Mouse (Mus musculus) stomach, embryonic 14.5 days (tissue): ENCODE measurements around the gene Tut7. TPM values are rescaled to one million over a fixed set of nuclear protein-coding genes. Genes with fewer than 3 reads are reported as not detected.
"Not testable (repeated sequence)": the region's sequence is repeated elsewhere in the genome, so short reads cannot be mapped to it uniquely, and the experiment has no call there.

ENCODE experiments used
- ATAC-seq: fragments of 200-750 bp; cut with Nextera tagmentation; 2 replicates; pipeline ENCODE4 v1.8.0; 2017; ENCODE audit warnings: low read depth, moderate TSS enrichment; ENCODE audit not compliant: insufficient number of reproducible peaks, insufficient read depth, low FRiP score
- H3K27ac ChIP-seq: fragments of 300-500 bp; sonication (generic); 2 replicates; pipeline ENCODE4 v1.5.1; 2014; ENCODE audit warnings: mild to moderate bottlenecking, low read length, moderate library complexity, mixed read lengths
- H3K27me3 ChIP-seq: fragments of 300-500 bp; sonication (generic); 2 replicates; pipeline ENCODE4 v1.6.1; 2014; ENCODE audit warnings: low read length, control low read depth, mixed read lengths; ENCODE audit not compliant: control insufficient read depth, insufficient read depth
- H3K36me3 ChIP-seq: fragments of 300-500 bp; sonication (generic); 2 replicates; pipeline ENCODE4 v1.6.1; 2014; ENCODE audit warnings: mild to moderate bottlenecking, control low read depth, low read length, moderate library complexity, mixed read lengths; ENCODE audit not compliant: control insufficient read depth, insufficient read depth
- H3K4me1 ChIP-seq: fragments of 300-500 bp; sonication (generic); 2 replicates; pipeline ENCODE4 v1.6.1; 2014; ENCODE audit warnings: low read length, control low read depth, mixed read lengths; ENCODE audit not compliant: control insufficient read depth, insufficient read depth
- H3K4me2 ChIP-seq: fragments of 300-500 bp; sonication (generic); replicated peaks from 2 replicates; pipeline ENCODE4 v1.6.1; 2014; ENCODE audit warnings: low read depth, low read length, control low read depth
- H3K4me3 ChIP-seq: fragments of 300-500 bp; sonication (generic); 2 replicates; pipeline ENCODE4 v1.5.1; 2014; ENCODE audit warnings: low read depth, low read length, control low read depth
- H3K9ac ChIP-seq: fragments of 300-500 bp; sonication (generic); replicated peaks from 2 replicates; pipeline ENCODE4 v1.6.1; 2014; ENCODE audit warnings: low read depth, mild to moderate bottlenecking, control low read depth, low read length, moderate library complexity, mixed read lengths
- H3K9me3 ChIP-seq: fragments of 300-500 bp; sonication (generic); 2 replicates; pipeline ENCODE4 v1.6.1; 2016; ENCODE audit warnings: low read depth, low read length, control low read depth; ENCODE audit not compliant: control insufficient read depth
- WGBS: fragments of 180-500 bp; shearing (Covaris S2); extraction: QIAGEN DNeasy Blood & Tissue Kit; methylation state at CpG from one replicate; pipeline ENCODE4 v1.1.7; 2014; 5-methylcytosine and 5-hydroxymethylcytosine counted together
- polyA plus RNA-seq: library from polyadenylated mRNA; unstranded; fragments of >200 nt; fragmentation: Nextera tagmentation; extraction: Ambion mirVana; gene quantifications from 2 replicates; pipeline ENCODE4 v1.2.1, GENCODE M21; 2014

Tut7 gene
- polyA plus RNA-seq, 1 experiment from 2014 or later: 49.4 TPM

GRCm38 (mm10) chr13:59782145-59782544 is 40.8 kb downstream of the Tut7 start, which contains the start of gene Gm49354:
Gm49354 (minus strand) TSS chr13:59782245.
- WGBS: 79% methylated on average over 7 of the region's 7 CpGs
- H3K4me1 ChIP-seq: no peaks in the 10 kb centered on the region
- H3K27me3 ChIP-seq: no peaks in the 10 kb centered on the region
- peaks cover 91% of the 10 kb centered on the region for H3K36me3 ChIP-seq
- no peaks in the 10 kb centered on the region for H3K9me3 ChIP-seq
- no peak within 1 kb of the TSS for H3K4me2 ChIP-seq
- H3K4me3 ChIP-seq: no peak within 1 kb of the TSS
- no peak for ATAC-seq
- no peak within 1 kb of the TSS for H3K9ac ChIP-seq
- no peak within 1 kb of the TSS for H3K27ac ChIP-seq

- H3K9ac ChIP-seq, H3K4me1 ChIP-seq, H3K27ac ChIP-seq, H3K4me2 ChIP-seq, H3K27me3 ChIP-seq, ATAC-seq, H3K4me3 ChIP-seq, H3K9me3 ChIP-seq: not testable (repeated sequence)
- H3K36me3 ChIP-seq: peaks cover 86% of the 10 kb centered on the region
- 94% methylated on average over 1 of the region's 1 CpGs for WGBS
These were observed 43.1 kb downstream of the Tut7 start for GRCm38 (mm10) chr13:59779744-59780264.

GRCm38 (mm10) chr13:59779213-59779612 is 43.7 kb downstream of the Tut7 start:
- H3K36me3 ChIP-seq: peaks cover 82% of the 10 kb centered on the region
- no peak overlapping the region for H3K4me2 ChIP-seq
- no peak overlapping the region for H3K4me3 ChIP-seq
- WGBS: 83% methylated on average over 4 of the region's 4 CpGs
- no peak overlapping the region for H3K9ac ChIP-seq
- H3K27ac ChIP-seq: no peak overlapping the region
- H3K4me1 ChIP-seq: no peaks in the 10 kb centered on the region
- no peak for ATAC-seq
- no peaks in the 10 kb centered on the region for H3K9me3 ChIP-seq
- H3K27me3 ChIP-seq: no peaks in the 10 kb centered on the region

GRCm38 (mm10) chr13:59775168-59775567 is 47.8 kb downstream of the Tut7 start:
- no peak overlapping the region for H3K4me3 ChIP-seq
- ATAC-seq: no peak
- H3K4me1 ChIP-seq: peaks cover 8% of the 10 kb centered on the region; the same call in 1 of the 2 replicates
- H3K4me2 ChIP-seq: no peak overlapping the region
- H3K27ac ChIP-seq: no peak overlapping the region
- H3K9ac ChIP-seq: no peak overlapping the region
- no peaks in the 10 kb centered on the region for H3K27me3 ChIP-seq
- H3K36me3 ChIP-seq: peaks cover 60% of the 10 kb centered on the region
- H3K9me3 ChIP-seq: no peaks in the 10 kb centered on the region
- WGBS: 77% methylated on average over 3 of the region's 3 CpGs

GRCm38 (mm10) chr13:59771257-59771656 is 51.7 kb downstream of the Tut7 start:
- Histone ChIP-seq H3K4me1 (peaks cover 31% of the 10 kb centered on the region), H3K9me3 (no peaks in the 10 kb centered on the region), H3K27me3 (no peaks in the 10 kb centered on the region), H3K9ac (no peak overlapping the region), H3K36me3 (peaks cover 29% of the 10 kb centered on the region), H3K4me3 (no peak overlapping the region), H3K4me2 (no peak overlapping the region), H3K27ac (peak overlapping the region; percentile 86; the same call in 1 of the 2 replicates)
- 29% methylated on average over 9 of the region's 9 CpGs for WGBS
- no peak for ATAC-seq

- Histone ChIP-seq H3K4me2 (peak overlapping the region; percentile 43), H3K9me3 (no peaks in the 10 kb centered on the region), H3K4me3 (peak overlapping the region; percentile 81; the same call in 1 of the 2 replicates), H3K27ac (peak overlapping the region; percentile 86), H3K36me3 (peaks cover 25% of the 10 kb centered on the region; the same call in 1 of the 2 replicates), H3K9ac (no peak overlapping the region), H3K4me1 (peaks cover 35% of the 10 kb centered on the region), H3K27me3 (no peaks in the 10 kb centered on the region)
- no peak for ATAC-seq
- 56% methylated on average over 9 of the region's 9 CpGs for WGBS
These were observed 52.1 kb downstream of the Tut7 start for GRCm38 (mm10) chr13:59770847-59771246.

- 0% methylated on average over 28 of the region's 28 CpGs for WGBS
- Histone ChIP-seq H3K36me3 (peaks cover 23% of the 10 kb centered on the region; the same call in 1 of the 2 replicates), H3K4me3 (peak overlapping the region; percentile 81), H3K27ac (peak overlapping the region; percentile 86), H3K27me3 (no peaks in the 10 kb centered on the region), H3K4me2 (peak overlapping the region; percentile 43), H3K9me3 (no peaks in the 10 kb centered on the region), H3K4me1 (peaks cover 38% of the 10 kb centered on the region), H3K9ac (peak overlapping the region; percentile 22)
- ATAC-seq: peak; percentile 81
These were observed 52.8 kb downstream of the Tut7 start for GRCm38 (mm10) chr13:59770164-59770562.

GRCm38 (mm10) chr13:59769296-59770163 is 53.4 kb downstream of the Tut7 start, which contains the start of gene Isca1:
Isca1 (minus strand) TSS chr13:59769810.
- peaks cover 38% of the 10 kb centered on the region for H3K4me1 ChIP-seq
- no peaks in the 10 kb centered on the region for H3K9me3 ChIP-seq
- H3K9ac ChIP-seq: peak within 1 kb of the TSS; percentile 85
- peaks cover 17% of the 10 kb centered on the region; the same call in 1 of the 2 replicates for H3K36me3 ChIP-seq
- peak; percentile 97 for ATAC-seq
- WGBS: under 1% methylated on average over 91 of the region's 91 CpGs
- H3K4me2 ChIP-seq: peak within 1 kb of the TSS; percentile 70
- H3K27me3 ChIP-seq: no peaks in the 10 kb centered on the region
- peak within 1 kb of the TSS; percentile 86 for H3K27ac ChIP-seq
- H3K4me3 ChIP-seq: peak within 1 kb of the TSS; percentile 81
